Mouse (Mus musculus): ENCODE measurements at regions not wholly inside any gene's neighbourhood (a gene's known extent, or its start where the extent isn't known, plus 50 kb on each side); places are given as distances from the start of the nearest gene placed in this dataset.

- no peak overlapping the region for H3K4me2 ChIP-seq (ENCODE audit: low read depth, low read length)
- ATAC-seq (no peak), DNase-seq (ENCODE audit: low spot score) (no peak)
- no peaks in the 10 kb centered on the region for H3K9me3 ChIP-seq (ENCODE audit: low read length)
- no peak overlapping the region for H3K4me3 ChIP-seq (ENCODE audit: low read length)
- H3K36me3 ChIP-seq (ENCODE audit: insufficient read depth, low read length): no peaks in the 10 kb centered on the region
- TF ChIP-seq CTCF (IDR thresholded peaks at IDR 0.05; ENCODE audit: low read depth): no peak
- no peaks in the 10 kb centered on the region for H3K27me3 ChIP-seq (ENCODE audit: insufficient read depth, low read length)
- 85% methylated on average over 6 of the region's 6 CpGs for WGBS
- H3K4me1 ChIP-seq (ENCODE audit: insufficient read depth, low read length): no peaks in the 10 kb centered on the region
- no peak overlapping the region for H3K27ac ChIP-seq
- H3K9ac ChIP-seq (replicated peaks; ENCODE audit: low read length): no peak overlapping the region
These were observed 83.5 kb upstream of the Dock1 start for GRCm38 (mm10) chr7:134586990-134587389.

GRCm38 (mm10) chr7:134607886-134608285 is 62.6 kb upstream of the Dock1 start:
- no peaks in the 10 kb centered on the region for H3K9me3 ChIP-seq (ENCODE audit: low read length)
- no peak overlapping the region for H3K4me2 ChIP-seq (ENCODE audit: low read depth, low read length)
- DNase-seq (ENCODE audit: low spot score) (no peak), ATAC-seq (no peak)
- H3K27me3 ChIP-seq (ENCODE audit: insufficient read depth, low read length): no peaks in the 10 kb centered on the region
- H3K36me3 ChIP-seq (ENCODE audit: insufficient read depth, low read length): no peaks in the 10 kb centered on the region
- no peak overlapping the region for H3K9ac ChIP-seq (replicated peaks; ENCODE audit: low read length)
- 54% methylated on average over 3 of the region's 3 CpGs for WGBS
- TF ChIP-seq CTCF (IDR thresholded peaks at IDR 0.05; ENCODE audit: low read depth): no peak
- no peak overlapping the region for H3K4me3 ChIP-seq (ENCODE audit: low read length)
- H3K4me1 ChIP-seq (ENCODE audit: insufficient read depth, low read length): no peaks in the 10 kb centered on the region
- no peak overlapping the region for H3K27ac ChIP-seq

- 74% methylated on average over 2 of the region's 2 CpGs for WGBS
- Histone ChIP-seq H3K9ac (replicated peaks; ENCODE audit: low read length) (no peak overlapping the region), H3K27me3 (ENCODE audit: insufficient read depth, low read length) (no peaks in the 10 kb centered on the region), H3K36me3 (ENCODE audit: insufficient read depth, low read length) (no peaks in the 10 kb centered on the region), H3K9me3 (ENCODE audit: low read length) (no peaks in the 10 kb centered on the region), H3K4me2 (ENCODE audit: low read depth, low read length) (no peak overlapping the region), H3K4me3 (ENCODE audit: low read length) (no peak overlapping the region), H3K4me1 (ENCODE audit: insufficient read depth, low read length) (no peaks in the 10 kb centered on the region), H3K27ac (no peak overlapping the region)
- no peak for TF ChIP-seq CTCF (IDR thresholded peaks at IDR 0.05; ENCODE audit: low read depth)
- DNase-seq (ENCODE audit: low spot score) (no peak), ATAC-seq (no peak)
These were observed 60.3 kb upstream of the Dock1 start for GRCm38 (mm10) chr7:134610159-134610558.

- Histone ChIP-seq H3K4me3 (ENCODE audit: low read length) (no peak overlapping the region), H3K4me2 (ENCODE audit: low read depth, low read length) (no peak overlapping the region), H3K9ac (replicated peaks; ENCODE audit: low read length) (no peak overlapping the region), H3K4me1 (ENCODE audit: insufficient read depth, low read length) (no peaks in the 10 kb centered on the region), H3K27ac (no peak overlapping the region; the same call in 1 of the 2 replicates), H3K9me3 (ENCODE audit: low read length) (no peaks in the 10 kb centered on the region), H3K27me3 (ENCODE audit: insufficient read depth, low read length) (no peaks in the 10 kb centered on the region), H3K36me3 (ENCODE audit: insufficient read depth, low read length) (no peaks in the 10 kb centered on the region)
- DNase-seq (ENCODE audit: low spot score) (peak; percentile 28), ATAC-seq (no peak)
- WGBS: 49% methylated on average over 9 of the region's 9 CpGs
- no peak for TF ChIP-seq CTCF (IDR thresholded peaks at IDR 0.05; ENCODE audit: low read depth)
These were observed 59.1 kb upstream of the Dock1 start for GRCm38 (mm10) chr7:134611371-134611770.

GRCm38 (mm10) chr7:134612175-134612633 is 58.2 kb upstream of the Dock1 start:
- Histone ChIP-seq H3K4me3 (ENCODE audit: low read length) (no peak overlapping the region), H3K4me1 (ENCODE audit: insufficient read depth, low read length) (no peaks in the 10 kb centered on the region), H3K36me3 (ENCODE audit: insufficient read depth, low read length) (no peaks in the 10 kb centered on the region), H3K4me2 (ENCODE audit: low read depth, low read length) (no peak overlapping the region), H3K27ac (peak overlapping the region; percentile 73), H3K9me3 (ENCODE audit: low read length) (no peaks in the 10 kb centered on the region), H3K27me3 (ENCODE audit: insufficient read depth, low read length) (no peaks in the 10 kb centered on the region), H3K9ac (replicated peaks; ENCODE audit: low read length) (no peak overlapping the region)
- ATAC-seq: peak; percentile 86
- TF ChIP-seq CTCF (IDR thresholded peaks at IDR 0.05; ENCODE audit: low read depth): no peak
- peak; percentile 77 for DNase-seq (ENCODE audit: low spot score)
- whole genome bisulfite sequencing: 57% methylated on average over 4 of the region's 4 CpGs

- no peak overlapping the region for H3K4me2 ChIP-seq (ENCODE audit: low read depth, low read length)
- H3K9ac ChIP-seq (replicated peaks; ENCODE audit: low read length): no peak overlapping the region
- H3K4me3 ChIP-seq (ENCODE audit: low read length): no peak overlapping the region
- no peaks in the 10 kb centered on the region for H3K4me1 ChIP-seq (ENCODE audit: insufficient read depth, low read length)
- no peaks in the 10 kb centered on the region for H3K36me3 ChIP-seq (ENCODE audit: insufficient read depth, low read length)
- ATAC-seq (no peak), DNase-seq (ENCODE audit: low spot score) (peak; percentile 36)
- no peaks in the 10 kb centered on the region for H3K27me3 ChIP-seq (ENCODE audit: insufficient read depth, low read length)
- 22% methylated on average over 2 of the region's 2 CpGs for WGBS
- no peaks in the 10 kb centered on the region for H3K9me3 ChIP-seq (ENCODE audit: low read length)
- no peak overlapping the region for H3K27ac ChIP-seq
- peak; percentile 34 for TF ChIP-seq CTCF (IDR thresholded peaks at IDR 0.05; ENCODE audit: low read depth)
These were observed 51.1 kb upstream of the Dock1 start for GRCm38 (mm10) chr7:134619220-134619975.

- Histone ChIP-seq H3K9ac (replicated peaks; ENCODE audit: low read length) (no peak overlapping the region), H3K36me3 (ENCODE audit: insufficient read depth, low read length) (no peaks in the 10 kb centered on the region), H3K27ac (no peak overlapping the region), H3K9me3 (ENCODE audit: low read length) (no peaks in the 10 kb centered on the region), H3K4me1 (ENCODE audit: insufficient read depth, low read length) (no peaks in the 10 kb centered on the region), H3K27me3 (ENCODE audit: insufficient read depth, low read length) (no peaks in the 10 kb centered on the region), H3K4me3 (ENCODE audit: low read length) (no peak overlapping the region), H3K4me2 (ENCODE audit: low read depth, low read length) (no peak overlapping the region)
- TF ChIP-seq CTCF (IDR thresholded peaks at IDR 0.05; ENCODE audit: low read depth): no peak
- WGBS: 76% methylated on average over 5 of the region's 5 CpGs
- ATAC-seq: no peak
- DNase-seq (ENCODE audit: low spot score): no peak
These were observed 50.4 kb upstream of the Dock1 start for GRCm38 (mm10) chr7:134620006-134620405.

Measured in hindbrain, postnatal 0 days (tissue).